Mouse (Mus musculus) embryonic facial prominence, embryonic 14.5 days (tissue): ENCODE results near the gene Pip5k1c. TPM values are rescaled to one million over a fixed set of nuclear protein-coding genes. Genes with fewer than 3 reads are reported as not detected.

Experiments
- ATAC-seq: fragments of 200-750 bp; cut with Nextera tagmentation; 2 replicates; pipeline ENCODE4 v1.8.0; 2017; ENCODE audit warnings: low read depth, moderate number of reproducible peaks, moderate TSS enrichment
- DNase-seq: peaks from one replicate; pipeline ENCODE4 v3.0.0-alpha.2; 2015; ENCODE audit warnings: low spot score
- H3K27ac ChIP-seq: fragments of 300-500 bp; sonication (generic); replicated peaks from 2 replicates; pipeline ENCODE4 v1.5.1; 2014; ENCODE audit warnings: low read depth, mild to moderate bottlenecking, low read length, moderate library complexity
- H3K27me3 ChIP-seq: fragments of 300-500 bp; sonication (generic); replicated peaks from 2 replicates; pipeline ENCODE4 v1.6.1; 2014; ENCODE audit warnings: low read length; ENCODE audit not compliant: control insufficient read depth, insufficient read depth
- H3K36me3 ChIP-seq: fragments of 300-500 bp; sonication (generic); 2 replicates; pipeline ENCODE4 v1.6.1; 2014; ENCODE audit warnings: low read length, mixed read lengths; ENCODE audit not compliant: control insufficient read depth, insufficient read depth
- H3K4me1 ChIP-seq: fragments of 300-500 bp; sonication (generic); 2 replicates; pipeline ENCODE4 v1.6.1; 2014; ENCODE audit warnings: antibody characterized with exemption, low read length; ENCODE audit not compliant: control insufficient read depth, insufficient read depth
- H3K4me2 ChIP-seq: fragments of 300-500 bp; sonication (generic); 2 replicates; pipeline ENCODE4 v1.6.1; 2014; ENCODE audit warnings: low read depth, mild to moderate bottlenecking, low read length, moderate library complexity, mixed read lengths
- H3K4me3 ChIP-seq: fragments of 300-500 bp; sonication (generic); 2 replicates; pipeline ENCODE4 v1.5.1; 2014; ENCODE audit warnings: low read depth, mild to moderate bottlenecking, low read length
- H3K9ac ChIP-seq: fragments of 300-500 bp; sonication (generic); 2 replicates; pipeline ENCODE4 v1.6.1; 2014; ENCODE audit warnings: low read depth, mild to moderate bottlenecking, low read length, moderate library complexity, mixed read lengths
- H3K9me3 ChIP-seq: fragments of 300-500 bp; sonication (generic); 2 replicates; pipeline ENCODE4 v1.6.1; 2016; ENCODE audit warnings: low read length; ENCODE audit not compliant: control insufficient read depth
- WGBS: fragments of 180-500 bp; shearing (Covaris S2); extraction: QIAGEN DNeasy Blood & Tissue Kit; methylation state at CpG from one replicate; pipeline ENCODE4 v1.1.7; 2014; 5-methylcytosine and 5-hydroxymethylcytosine counted together
- polyA plus RNA-seq: library from polyadenylated mRNA; unstranded; fragments of >200 nt; fragmentation: Nextera tagmentation; extraction: Ambion mirVana; gene quantifications from 2 replicates; pipeline ENCODE4 v1.2.1, GENCODE M21; 2014

Gene Pip5k1c
- polyA plus RNA-seq, 1 experiment from 2014 or later, result 48.4 TPM

DNA sequence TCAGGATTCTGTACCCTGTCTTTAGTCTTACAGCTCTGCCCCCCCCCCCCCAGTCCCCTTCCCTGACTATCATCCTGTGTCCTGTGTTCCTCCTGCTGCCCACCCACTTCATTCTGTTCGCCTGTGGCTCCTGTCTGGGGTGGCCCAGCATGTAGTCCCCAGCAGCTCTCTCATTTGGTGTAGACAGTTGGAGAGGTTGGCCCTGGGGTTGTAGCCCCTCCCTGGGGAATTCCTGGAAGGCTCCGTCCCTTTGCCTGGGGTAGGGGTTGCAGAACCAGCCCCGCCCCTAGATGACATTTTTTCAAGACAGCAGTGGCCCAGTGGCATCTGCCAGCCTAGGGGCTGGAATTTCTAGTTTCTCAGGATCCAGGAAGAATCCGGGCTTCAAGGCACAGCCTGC is 65.4 kb downstream of the Pip5k1c start:
- H3K27ac ChIP-seq, result no peak overlapping the region
- no peak for ATAC-seq
- H3K9ac ChIP-seq, result peak overlapping the region; percentile 83
- H3K9me3 ChIP-seq, result no peaks in the 10 kb centered on the region
- peak overlapping the region; percentile 98 for H3K4me2 ChIP-seq
- peaks cover 7% of the 10 kb centered on the region for H3K27me3 ChIP-seq
- H3K36me3 ChIP-seq, result 0 out of 2 replicates have a peak, but pooled peaks cover 6% of the 10 kb centered on the region
- DNase-seq, result peak; percentile 56
- H3K4me1 ChIP-seq, result peaks cover 10% of the 10 kb centered on the region
- peak overlapping the region; percentile 81 for H3K4me3 ChIP-seq
- 25% methylated on average over 4 of the region's 4 CpGs for WGBS

- Histone ChIP-seq H3K4me3 (peak overlapping the region; percentile 81; the same call in 1 of the 2 replicates), H3K9ac (peak overlapping the region; percentile 83), H3K27ac (no peak overlapping the region), H3K36me3 (0 out of 2 replicates have a peak, but pooled peaks cover 6% of the 10 kb centered on the region), H3K4me2 (peak overlapping the region; percentile 98; the same call in 1 of the 2 replicates), H3K9me3 (no peaks in the 10 kb centered on the region), H3K27me3 (peaks cover 13% of the 10 kb centered on the region), H3K4me1 (peaks cover 15% of the 10 kb centered on the region)
- DNase-seq, result no peak
- no peak for ATAC-seq
- WGBS, result 61% methylated on average over 1 of the region's 1 CpGs
Observed at GRCm38 (mm10) chr10:81358841-81359240, 66.1 kb downstream of the Pip5k1c start.

DNA sequence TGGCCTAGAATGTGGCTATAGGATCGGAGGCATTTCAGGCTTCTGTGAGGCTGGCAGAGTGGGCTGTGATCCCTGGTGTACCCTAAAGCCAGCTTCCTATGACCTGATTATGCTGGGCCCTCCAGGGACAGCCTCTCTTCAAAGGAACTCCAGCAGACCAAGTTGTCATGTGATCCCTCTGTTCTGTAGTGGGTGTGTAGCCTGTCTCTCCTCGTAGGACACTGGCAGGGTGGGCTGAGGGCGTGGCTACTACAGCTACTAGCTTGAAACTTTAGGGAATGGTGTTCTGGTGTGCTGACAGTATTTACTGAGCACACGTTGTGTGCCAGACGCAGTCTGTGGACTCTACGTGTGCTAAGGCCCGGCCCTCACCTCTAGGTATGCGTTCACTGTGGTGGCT is 68.0 kb downstream of the Pip5k1c start:
- Histone ChIP-seq H3K27ac (no peak overlapping the region), H3K36me3 (0 out of 2 replicates have a peak, but pooled peaks cover 6% of the 10 kb centered on the region), H3K9me3 (no peaks in the 10 kb centered on the region), H3K9ac (no peak overlapping the region), H3K27me3 (peaks cover 20% of the 10 kb centered on the region), H3K4me2 (no peak overlapping the region), H3K4me3 (no peak overlapping the region), H3K4me1 (peaks cover 27% of the 10 kb centered on the region)
- WGBS, result 59% methylated on average over 8 of the region's 8 CpGs
- ATAC-seq, result no peak
- no peak for DNase-seq

DNA sequence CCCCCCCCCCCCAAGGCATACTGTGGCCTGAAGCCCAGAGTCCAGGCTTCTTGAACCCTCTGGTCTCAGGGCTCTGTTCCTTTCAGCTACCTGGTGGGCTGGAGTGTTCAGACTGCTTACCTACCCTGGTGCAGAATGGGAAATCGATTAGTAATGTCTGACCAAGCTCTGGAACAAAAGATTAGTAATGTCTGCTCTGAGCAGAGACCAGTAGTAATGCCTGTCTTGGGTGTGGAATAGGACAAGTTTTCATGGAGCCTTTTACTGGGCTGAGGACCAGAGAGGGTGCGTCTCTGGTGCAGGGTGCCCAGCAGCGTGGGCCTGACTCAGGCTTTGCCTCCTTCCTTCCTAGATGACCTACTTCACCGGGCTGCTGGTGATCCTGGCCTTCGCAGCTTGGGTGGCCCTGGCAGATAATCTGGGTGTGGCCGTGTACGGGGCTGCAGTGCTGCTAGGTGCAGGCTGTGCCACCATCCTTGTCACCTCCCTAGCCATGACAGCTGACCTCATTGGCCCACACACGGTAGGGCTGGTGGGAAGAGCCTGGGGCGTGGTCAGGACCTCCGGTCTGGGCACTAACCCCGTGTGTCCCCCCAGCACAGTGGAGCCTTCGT is 69.7 kb downstream of the Pip5k1c start:
- DNase-seq (no peak), ATAC-seq (no peak)
- H3K27me3 ChIP-seq, result peaks cover 20% of the 10 kb centered on the region
- H3K9ac ChIP-seq, result no peak overlapping the region
- 66% methylated on average over 12 of the region's 12 CpGs for WGBS
- no peak overlapping the region for H3K27ac ChIP-seq
- H3K4me2 ChIP-seq, result no peak overlapping the region
- H3K9me3 ChIP-seq, result no peaks in the 10 kb centered on the region
- H3K4me1 ChIP-seq, result peaks cover 27% of the 10 kb centered on the region
- H3K36me3 ChIP-seq, result peaks cover 23% of the 10 kb centered on the region
- no peak overlapping the region for H3K4me3 ChIP-seq

GRCm38 (mm10) chr10:81363436-81364346 is 70.9 kb downstream of the Pip5k1c start:
- Histone ChIP-seq H3K9me3 (no peaks in the 10 kb centered on the region), H3K4me3 (peak overlapping the region; percentile 35), H3K27me3 (peaks cover 20% of the 10 kb centered on the region), H3K27ac (no peak overlapping the region), H3K4me1 (peaks cover 20% of the 10 kb centered on the region), H3K4me2 (peak overlapping the region; percentile 56), H3K36me3 (peaks cover 35% of the 10 kb centered on the region), H3K9ac (peak overlapping the region; percentile 55)
- ATAC-seq (no peak), DNase-seq (no peak)
- WGBS, result 14% methylated on average over 31 of the region's 54 CpGs

GRCm38 (mm10) chr10:81364666-81365065 is 71.9 kb downstream of the Pip5k1c start:
- Histone ChIP-seq H3K27ac (no peak overlapping the region), H3K4me2 (peak overlapping the region; percentile 56), H3K36me3 (peaks cover 45% of the 10 kb centered on the region), H3K27me3 (peaks cover 20% of the 10 kb centered on the region), H3K9me3 (no peaks in the 10 kb centered on the region), H3K4me3 (peak overlapping the region; percentile 35), H3K4me1 (peaks cover 17% of the 10 kb centered on the region), H3K9ac (peak overlapping the region; percentile 55)
- ATAC-seq (no peak), DNase-seq (no peak)
- 17% methylated on average over 20 of the region's 28 CpGs for WGBS

DNA sequence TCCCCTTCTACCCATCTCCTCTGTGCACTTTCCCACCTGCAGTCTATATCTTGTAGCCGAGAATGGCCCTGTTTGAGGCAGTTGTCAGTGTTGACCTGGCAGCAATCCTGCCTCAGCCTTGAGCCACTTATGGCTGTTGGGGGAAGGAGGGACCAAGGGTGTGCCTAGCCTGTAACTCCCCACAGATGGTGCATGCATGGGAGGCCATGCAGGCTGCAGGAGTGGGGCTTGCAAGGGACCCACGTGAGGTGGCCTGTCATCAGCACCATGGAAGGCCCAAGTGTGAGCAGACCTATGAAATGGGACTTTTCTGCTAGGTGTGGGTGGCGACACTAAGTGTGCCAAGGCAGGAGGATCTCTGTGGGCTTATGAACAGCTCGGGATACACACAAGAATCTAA is 72.3 kb downstream of the Pip5k1c start:
- H3K4me1 ChIP-seq, result peaks cover 17% of the 10 kb centered on the region
- peaks cover 20% of the 10 kb centered on the region for H3K27me3 ChIP-seq
- H3K9ac ChIP-seq, result no peak overlapping the region
- peaks cover 49% of the 10 kb centered on the region for H3K36me3 ChIP-seq
- H3K4me3 ChIP-seq, result no peak overlapping the region
- peak overlapping the region; percentile 56; the same call in 1 of the 2 replicates for H3K4me2 ChIP-seq
- ATAC-seq, result peak; percentile 10; the same call in 1 of the 2 replicates
- DNase-seq, result no peak
- no peaks in the 10 kb centered on the region for H3K9me3 ChIP-seq
- no peak overlapping the region for H3K27ac ChIP-seq
- WGBS, result 28% methylated on average over 4 of the region's 4 CpGs

DNA sequence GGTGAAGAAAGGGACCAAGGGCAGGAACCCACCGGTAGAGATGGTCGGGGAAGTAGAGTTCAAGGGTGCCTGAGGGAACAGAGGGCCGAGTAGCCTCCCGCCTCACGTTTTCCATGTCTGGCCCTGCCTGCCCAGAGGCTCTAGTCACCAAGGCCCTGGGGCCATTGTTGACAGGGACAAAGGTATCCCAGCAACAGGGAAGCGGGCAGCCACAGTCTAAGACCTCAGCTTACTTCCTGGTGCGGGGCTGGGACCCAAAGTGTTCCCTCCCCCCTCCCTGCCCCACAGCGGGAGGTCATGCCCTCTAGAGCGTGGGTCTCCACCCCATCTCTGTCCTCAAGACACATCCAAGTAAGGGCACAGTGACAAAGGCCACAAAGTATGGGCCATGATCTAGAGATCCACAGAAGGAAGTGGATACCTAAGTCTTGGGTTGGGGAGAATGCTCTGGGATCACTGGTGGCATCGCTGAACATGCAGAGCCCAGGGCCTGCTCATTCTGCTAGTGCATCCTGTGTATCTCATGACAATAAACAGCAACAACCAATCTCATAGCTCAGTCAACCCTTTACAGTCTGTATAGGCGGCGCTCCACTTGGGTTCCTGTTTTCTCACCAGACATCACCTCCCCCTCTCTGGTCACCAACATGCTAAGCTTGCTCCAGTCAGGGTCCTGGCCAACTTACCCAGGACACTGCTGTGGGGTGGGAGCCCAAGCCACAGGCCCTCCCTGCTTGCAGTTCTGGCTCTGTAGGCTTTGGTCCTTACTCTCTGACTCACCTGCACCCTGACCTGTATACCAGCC is 73.1 kb downstream of the Pip5k1c start, which contains the start of gene 4930404N11Rik:
Gene 4930404N11Rik, minus strand, starts transcription at position 145 of the 805 bp plus-strand sequence.
- peaks cover 57% of the 10 kb centered on the region for H3K36me3 ChIP-seq
- peaks cover 17% of the 10 kb centered on the region for H3K4me1 ChIP-seq
- no peak within 1 kb of the TSS for H3K27ac ChIP-seq
- ATAC-seq, result peak; percentile 16; the same call in 1 of the 2 replicates
- H3K9me3 ChIP-seq, result no peaks in the 10 kb centered on the region
- DNase-seq, result no peak
- H3K4me3 ChIP-seq, result peak within 1 kb of the TSS; percentile 35
- 22% methylated on average over 12 of the region's 12 CpGs for WGBS
- peak within 1 kb of the TSS; percentile 55; the same call in 1 of the 2 replicates for H3K9ac ChIP-seq
- peak within 1 kb of the TSS; percentile 56 for H3K4me2 ChIP-seq
- H3K27me3 ChIP-seq, result peaks cover 20% of the 10 kb centered on the region
